Mouse (Mus musculus): ENCODE measurements at regions not wholly inside any gene's neighbourhood (a gene's known extent, or its start where the extent isn't known, plus 50 kb on each side); places are given as distances from the start of the nearest gene placed in this dataset.

DNA sequence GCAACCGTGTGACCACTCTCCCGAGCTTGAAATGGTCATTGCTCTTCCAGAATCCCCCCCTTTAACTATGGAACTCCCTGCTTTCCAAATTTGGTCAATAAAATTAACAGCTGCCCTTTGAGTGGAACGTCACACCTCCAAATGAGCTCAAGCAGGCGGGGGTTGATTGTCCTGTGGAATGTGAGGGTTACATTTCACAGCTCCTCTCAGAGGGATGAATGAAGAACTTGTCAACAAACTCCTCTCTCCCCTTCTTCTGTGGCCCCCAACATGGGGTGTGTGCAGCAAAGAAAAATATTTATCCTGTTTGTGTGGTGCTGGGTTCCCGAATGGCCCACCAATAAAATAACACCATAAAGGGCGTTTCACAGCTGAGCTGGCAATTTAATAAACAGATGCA is 344.8 kb upstream of the Sall1 start:
- in situ Hi-C loops (cut with MboI; ENCODE audit: low pct_unique_long_range_greater_than_20kb) = no loop called here
- ATAC-seq = no peak
- peaks cover 8% of the 10 kb centered on the region for H3K27me3 ChIP-seq
- ChIA-PET POLR2A (no interaction called here), CTCF (no interaction called here)
- TF ChIP-seq CTCF (IDR thresholded peaks at IDR 0.05) = no peak
- DNase-seq (ENCODE audit: low read depth, low spot score) = no peak

DNA sequence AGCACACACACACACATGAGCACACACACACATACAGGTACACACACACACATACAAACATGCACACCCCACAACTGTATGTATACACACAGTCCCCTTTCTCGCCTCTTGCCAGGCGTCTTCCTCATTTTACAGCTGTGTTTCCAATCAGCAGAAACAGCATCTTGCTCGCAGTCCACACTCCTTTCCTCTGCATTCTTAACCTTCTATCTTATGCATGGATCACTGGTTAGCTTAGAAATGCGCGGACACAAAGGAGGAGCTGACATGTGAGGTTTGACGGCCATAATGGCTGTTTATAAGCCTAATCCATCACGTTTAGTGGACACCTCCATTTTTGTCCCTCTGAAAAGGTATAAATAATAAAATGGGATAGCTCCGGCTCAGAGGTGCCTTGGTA is 343.3 kb upstream of the Sall1 start:
- ATAC-seq (no peak), DNase-seq (ENCODE audit: low read depth, low spot score) (no peak)
- peaks cover 8% of the 10 kb centered on the region for H3K27me3 ChIP-seq
- TF ChIP-seq CTCF (IDR thresholded peaks at IDR 0.05) = no peak
- ChIA-PET CTCF (no interaction called here), POLR2A (interaction anchor here (0.7 to 1.1 kb wide), 2 partner anchors 8 to 345 kb away, joined by 3 read pairs; no protein-coding TSS in a partner anchor)
- in situ Hi-C loops (cut with MboI; ENCODE audit: low pct_unique_long_range_greater_than_20kb) = no loop called here

DNA sequence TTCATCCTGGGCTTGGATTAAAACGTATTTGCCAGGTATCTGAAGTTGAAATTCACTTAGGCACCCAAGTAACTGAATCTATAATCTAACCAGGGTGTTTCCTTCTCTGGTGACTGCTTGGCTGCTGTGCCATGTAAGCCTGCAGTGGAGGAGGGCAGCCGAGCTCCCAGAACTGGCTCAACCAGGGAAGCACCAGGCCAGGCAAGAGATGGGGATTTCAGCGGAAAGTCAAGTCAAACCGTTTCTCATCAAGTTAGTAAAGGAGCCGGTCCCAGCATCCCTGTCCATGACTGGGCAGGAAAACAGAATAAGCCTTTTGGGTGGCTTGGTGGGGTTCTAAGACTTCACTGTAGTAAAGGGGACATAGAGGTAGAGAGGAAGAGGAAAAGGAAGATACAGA is 341.1 kb upstream of the Sall1 start:
- DNase-seq (ENCODE audit: low read depth, low spot score) (no peak), ATAC-seq (no peak)
- H3K27me3 ChIP-seq = no peaks in the 10 kb centered on the region
- in situ Hi-C loops (cut with MboI; ENCODE audit: low pct_unique_long_range_greater_than_20kb) = no loop called here
- ChIA-PET CTCF (no interaction called here), POLR2A (no interaction called here)
- no peak for TF ChIP-seq CTCF (IDR thresholded peaks at IDR 0.05)

DNA sequence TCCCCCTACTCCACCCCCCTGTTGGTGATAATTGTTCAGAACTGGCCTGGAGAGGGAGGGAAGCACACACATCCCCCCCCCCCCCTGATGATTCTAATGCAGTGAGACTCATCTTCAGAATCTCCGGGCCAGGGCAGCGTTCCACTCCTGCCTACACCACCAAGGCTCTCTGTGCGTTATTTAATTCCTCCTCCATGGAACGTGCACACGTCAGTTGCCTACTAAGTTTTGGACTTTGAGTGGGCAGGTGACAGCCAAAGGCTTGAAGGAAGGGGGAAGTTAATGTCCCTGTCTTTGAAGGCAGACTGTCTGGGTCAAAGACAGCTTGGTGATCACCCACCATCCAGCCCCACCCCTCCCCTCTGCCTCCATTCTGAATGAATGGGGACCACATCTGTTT is 339.8 kb upstream of the Sall1 start:
- ATAC-seq = no peak
- CTCF ChIA-PET = no interaction called here
- in situ Hi-C loops (cut with MboI; ENCODE audit: low pct_unique_long_range_greater_than_20kb) = no loop called here
- no peak for DNase-seq (ENCODE audit: low read depth, low spot score)
- POLR2A ChIA-PET = no interaction called here
- H3K27me3 ChIP-seq = no peaks in the 10 kb centered on the region
- no peak for TF ChIP-seq CTCF (IDR thresholded peaks at IDR 0.05)

DNA sequence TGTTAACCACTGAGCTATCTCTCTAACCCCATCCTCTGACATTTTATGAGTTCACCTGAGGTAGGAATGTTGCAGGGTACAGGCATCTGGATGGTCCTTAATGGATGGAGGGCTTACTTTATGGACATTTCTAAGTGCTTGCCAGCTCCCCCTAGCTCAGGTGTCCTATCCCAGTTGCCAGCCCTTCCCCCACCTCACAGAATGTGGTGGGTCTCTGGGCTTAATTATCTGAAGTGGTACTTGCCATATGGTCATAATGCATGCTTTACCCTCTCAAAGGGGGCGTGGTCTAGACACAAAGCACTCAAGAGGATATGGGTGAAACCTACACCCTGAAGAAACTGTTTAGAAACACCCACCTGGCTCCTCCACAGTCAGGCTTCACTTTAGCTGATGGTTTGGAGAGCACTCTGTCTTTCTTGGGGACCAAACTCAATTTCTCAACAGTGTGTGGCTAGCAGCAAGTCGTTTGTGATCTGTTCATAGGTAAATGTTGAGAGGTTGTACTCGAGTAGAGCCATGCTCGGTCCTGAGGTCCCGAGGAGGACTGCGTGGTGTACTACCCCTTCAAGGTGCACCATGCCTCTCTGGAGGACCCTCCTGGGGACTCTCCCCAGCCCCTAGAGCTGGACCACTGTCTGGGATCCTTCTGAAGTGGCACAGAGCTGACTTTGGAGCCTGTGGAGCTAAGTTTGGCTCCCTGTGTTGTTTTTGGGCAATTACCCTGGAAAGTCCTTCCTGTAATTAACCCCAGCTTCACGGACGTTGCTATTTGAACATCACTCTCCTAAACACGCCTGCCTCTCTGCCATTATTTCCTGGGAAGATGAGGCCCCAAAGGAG is 338.8 kb upstream of the Sall1 start:
- DNase-seq (ENCODE audit: low read depth, low spot score) (no peak), ATAC-seq (no peak)
- POLR2A ChIA-PET = interaction anchor here (0.6 kb wide), 1 partner anchor 64 kb away, joined by 7 read pairs; no protein-coding TSS in a partner anchor
- CTCF ChIA-PET = no interaction called here
- no peak for TF ChIP-seq CTCF (IDR thresholded peaks at IDR 0.05)
- in situ Hi-C loops (cut with MboI; ENCODE audit: low pct_unique_long_range_greater_than_20kb) = no loop called here
- H3K27me3 ChIP-seq = no peaks in the 10 kb centered on the region

DNA sequence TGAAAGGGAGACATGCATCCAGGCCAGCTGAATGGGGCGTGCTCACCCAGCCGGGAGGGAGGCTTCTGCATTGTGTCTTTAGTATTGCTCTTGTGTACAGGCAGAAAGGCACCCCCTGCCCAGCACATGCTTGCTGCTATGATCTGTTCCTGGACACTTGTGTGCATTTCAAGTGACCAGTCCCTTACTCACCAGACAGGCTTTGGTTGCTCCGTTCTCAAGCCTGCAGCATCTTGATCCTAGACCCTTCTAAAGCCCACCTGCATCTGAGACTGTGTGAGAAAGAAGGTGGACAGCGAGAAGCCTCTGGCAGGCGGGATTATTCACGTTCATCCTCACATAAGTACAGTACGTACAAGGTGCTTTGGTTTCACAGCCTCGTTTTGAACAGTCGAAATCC is 336.5 kb upstream of the Sall1 start:
- ATAC-seq (no peak), DNase-seq (ENCODE audit: low read depth, low spot score) (no peak)
- ChIA-PET POLR2A (no interaction called here), CTCF (no interaction called here)
- TF ChIP-seq CTCF (IDR thresholded peaks at IDR 0.05) = no peak
- H3K27me3 ChIP-seq = no peaks in the 10 kb centered on the region
- in situ Hi-C loops (cut with MboI; ENCODE audit: low pct_unique_long_range_greater_than_20kb) = no loop called here

DNA sequence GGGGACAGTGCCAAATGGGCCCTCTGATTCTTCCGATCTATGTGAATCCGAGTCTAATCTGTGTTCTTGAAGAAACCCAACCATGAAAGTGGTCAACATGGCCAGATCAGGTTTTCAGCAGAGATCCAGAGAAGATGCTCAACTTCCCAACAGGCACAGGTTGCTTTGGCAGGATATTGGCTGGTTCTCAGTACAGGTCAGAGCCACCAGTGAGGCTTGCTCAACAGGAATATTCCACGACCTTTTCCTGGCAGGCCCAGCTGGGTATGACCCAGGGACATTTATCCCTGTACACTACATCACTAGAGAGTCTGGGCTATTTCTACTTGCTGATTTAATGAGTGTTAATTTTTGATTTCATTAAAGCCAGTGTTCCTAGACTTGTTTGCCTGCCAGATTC is 328.8 kb upstream of the Sall1 start:
- DNase-seq (ENCODE audit: low read depth, low spot score) (no peak), ATAC-seq (no peak)
- peaks cover 10% of the 10 kb centered on the region for H3K27me3 ChIP-seq
- in situ Hi-C loops (cut with MboI; ENCODE audit: low pct_unique_long_range_greater_than_20kb) = no loop called here
- TF ChIP-seq CTCF (IDR thresholded peaks at IDR 0.05) = no peak
- ChIA-PET CTCF (no interaction called here), POLR2A (no interaction called here)

DNA sequence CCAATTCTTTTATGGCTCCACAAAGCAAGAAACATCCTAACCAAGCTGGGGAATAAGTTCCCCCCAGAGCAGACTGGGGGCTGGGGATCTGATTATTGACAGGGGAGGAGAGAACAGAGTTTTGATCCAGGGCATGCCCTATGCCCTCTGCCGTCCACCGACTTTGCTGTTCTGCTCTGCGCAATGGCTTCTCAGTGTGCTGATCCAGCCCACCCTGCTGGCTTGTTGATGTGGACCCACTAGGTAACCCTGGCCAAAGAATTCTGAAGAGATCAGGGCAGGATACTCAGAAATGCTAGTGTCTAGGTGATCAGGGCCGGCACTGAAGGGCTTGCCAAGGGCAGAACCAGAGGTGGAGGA is 327.8 kb upstream of the Sall1 start:
- DNase-seq (ENCODE audit: low read depth, low spot score) (no peak), ATAC-seq (no peak)
- in situ Hi-C loops (cut with MboI; ENCODE audit: low pct_unique_long_range_greater_than_20kb) = no loop called here
- ChIA-PET CTCF (interaction anchor here (1.6 kb wide), 1 partner anchor 10 kb away, joined by 3 read pairs; no protein-coding TSS in a partner anchor), POLR2A (no interaction called here)
- peaks cover 10% of the 10 kb centered on the region for H3K27me3 ChIP-seq
- no peak for TF ChIP-seq CTCF (IDR thresholded peaks at IDR 0.05)

DNA sequence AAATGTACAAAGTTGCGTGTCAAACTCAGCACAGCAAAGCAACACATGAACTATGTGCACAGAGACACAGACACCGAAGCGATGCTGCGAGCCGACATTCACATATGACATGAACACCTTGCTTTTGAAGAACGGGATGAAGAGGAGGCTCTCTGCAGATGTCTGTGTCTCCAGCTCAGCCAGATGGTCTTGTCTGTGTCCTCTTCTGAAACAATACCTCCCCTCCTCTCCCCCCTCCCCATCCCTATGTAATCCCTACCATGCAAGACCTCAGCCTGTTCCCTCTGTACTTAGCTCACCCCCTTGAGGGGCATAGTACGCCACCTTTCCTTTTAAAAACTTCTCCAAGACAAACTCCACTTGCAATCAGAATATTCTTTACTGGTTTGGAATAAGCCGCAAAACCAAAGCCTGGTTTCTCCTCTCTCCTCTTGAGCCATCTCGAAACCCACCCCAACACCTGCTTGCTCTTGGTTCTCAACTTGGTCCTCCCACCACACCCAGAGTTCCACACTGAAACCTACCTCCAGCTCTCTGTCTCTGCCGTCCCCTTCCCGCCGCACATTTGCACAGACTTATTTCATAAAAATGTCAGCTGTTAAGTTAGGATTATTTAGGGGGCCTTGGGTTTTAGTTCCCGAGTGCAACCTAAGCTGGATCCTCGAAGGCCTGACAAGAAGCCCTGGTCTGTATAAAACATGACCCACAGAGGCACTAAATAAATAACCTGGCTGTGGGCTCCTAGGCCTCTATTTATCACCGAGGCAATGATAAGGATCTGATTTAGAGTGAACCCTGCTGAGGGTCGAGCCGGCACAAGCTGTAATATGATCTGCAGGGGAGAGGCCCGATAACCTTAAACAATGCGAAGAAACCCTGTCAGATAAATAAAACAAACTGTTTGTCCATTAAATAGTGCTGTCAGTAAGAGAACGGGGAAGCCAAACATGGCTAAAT is 327.1 kb upstream of the Sall1 start:
- ATAC-seq (no peak), DNase-seq (ENCODE audit: low read depth, low spot score) (no peak)
- CTCF ChIA-PET = interaction anchor here (1.6 kb wide), 1 partner anchor 9 kb away, joined by 3 read pairs; no protein-coding TSS in a partner anchor
- in situ Hi-C loops (cut with MboI; ENCODE audit: low pct_unique_long_range_greater_than_20kb) = no loop called here
- no peak for TF ChIP-seq CTCF (IDR thresholded peaks at IDR 0.05)
- peaks cover 10% of the 10 kb centered on the region for H3K27me3 ChIP-seq
- POLR2A ChIA-PET = no interaction called here

DNA sequence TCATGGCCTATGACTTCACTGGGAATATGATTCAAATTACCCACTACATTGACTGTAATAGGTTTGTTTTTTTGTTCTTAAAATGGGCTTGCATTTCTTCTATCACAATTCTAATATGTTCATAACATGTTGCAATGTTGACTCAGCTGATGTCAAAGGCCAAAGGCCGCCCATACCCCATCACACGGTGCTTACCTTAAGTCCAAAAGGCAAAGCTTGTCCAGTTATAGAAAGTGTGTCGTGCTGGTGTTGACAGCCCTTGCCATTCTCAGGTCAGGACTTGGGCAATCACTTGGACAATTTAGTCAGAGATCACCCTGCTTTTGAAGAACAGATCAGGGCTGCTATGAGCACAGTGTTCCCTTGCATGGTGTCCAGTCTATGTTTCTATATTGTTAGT is 321.5 kb upstream of the Sall1 start:
- ChIA-PET CTCF (no interaction called here), POLR2A (no interaction called here)
- DNase-seq (ENCODE audit: low read depth, low spot score) = no peak
- ATAC-seq = no peak
- no peak for TF ChIP-seq CTCF (IDR thresholded peaks at IDR 0.05)
- no peaks in the 10 kb centered on the region for H3K27me3 ChIP-seq
- in situ Hi-C loops (cut with MboI; ENCODE audit: low pct_unique_long_range_greater_than_20kb) = no loop called here

DNA sequence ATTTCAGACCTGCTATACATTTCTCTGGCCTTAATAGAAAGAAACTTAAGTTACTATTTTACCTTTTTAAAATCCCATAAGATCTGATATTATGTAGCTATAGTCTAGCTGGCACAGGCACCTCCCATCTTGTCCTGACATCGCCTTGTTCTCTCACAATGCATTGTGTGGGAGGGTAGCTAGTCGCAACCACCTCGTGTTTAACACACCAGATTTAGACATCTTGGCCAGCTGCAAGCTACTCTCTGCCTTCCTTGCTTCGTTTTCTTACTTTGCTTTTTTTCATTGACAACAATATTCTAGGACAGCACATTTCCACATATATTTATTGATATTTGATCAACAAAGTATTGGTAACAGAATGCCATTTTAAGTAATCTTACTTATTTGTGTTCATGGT is 314.4 kb upstream of the Sall1 start:
- no peak for DNase-seq (ENCODE audit: low read depth, low spot score)
- no peak for ATAC-seq
- TF ChIP-seq CTCF (IDR thresholded peaks at IDR 0.05) = no peak
- ChIA-PET CTCF (interaction anchor here (0.8 kb wide), 1 partner anchor 51 kb away, joined by 3 read pairs; no protein-coding TSS in a partner anchor), POLR2A (no interaction called here)
- in situ Hi-C loops (cut with MboI; ENCODE audit: low pct_unique_long_range_greater_than_20kb) = no loop called here
- H3K27me3 ChIP-seq = no peaks in the 10 kb centered on the region

All from Patski (cell line).